Mouse (Mus musculus): ENCODE results near the gene Styx. TPM values are rescaled to one million over a fixed set of nuclear protein-coding genes. Genes with fewer than 3 reads are reported as not detected.
A peak's percentile ranks its signal among the peaks of the same experiment; 100 is the strongest.

Gene Styx
- total and polyA plus RNA-seq, 3 experiments = 3.8 to 33.4 (median 26.3) TPM

GRCm38 (mm10) chr14:45365196-45365587, 14.3 kb downstream of the Styx start:
- H3K4me1 ChIP-seq (ENCODE audit: control insufficient read depth, insufficient read depth, low read length) = no peaks in the 10 kb centered on the region
- no peak for TF ChIP-seq POLR2A (IDR thresholded peaks at IDR 0.05; ENCODE audit: insufficient read depth, low read depth, low read length)
- no peak for TF ChIP-seq EP300 (IDR thresholded peaks at IDR 0.05; ENCODE audit: insufficient read depth, low read depth, low read length)
- TF ChIP-seq CTCF (IDR thresholded peaks at IDR 0.05) = no peak
- no peak overlapping the region for H3K27ac ChIP-seq
- no peak for DNase-seq
- H3K36me3 ChIP-seq (ENCODE audit: control insufficient read depth, insufficient read depth, low read length) = no peaks in the 10 kb centered on the region; the same call in 1 of the 2 replicates
- no peaks in the 10 kb centered on the region for H3K27me3 ChIP-seq (ENCODE audit: control insufficient read depth, insufficient read depth, low read length)
- no peak overlapping the region for H3K4me3 ChIP-seq
- intact Hi-C loops (cut with DNase I) = no loop called here
- 92% methylated on average over 6 of the region's 6 CpGs for WGBS
- no peak overlapping the region for H3K9ac ChIP-seq (ENCODE audit: low read depth, low read length)
- no peaks in the 10 kb centered on the region for H3K79me2 ChIP-seq (replicated peaks; ENCODE audit: control insufficient read depth, insufficient read depth, low read length)

GRCm38 (mm10) chr14:45378771-45379170, 27.9 kb downstream of the Styx start:
- Histone ChIP-seq H3K4me3 (no peak overlapping the region), H3K4me1 (ENCODE audit: control insufficient read depth, insufficient read depth, low read length) (no peaks in the 10 kb centered on the region), H3K36me3 (ENCODE audit: control insufficient read depth, insufficient read depth, low read length) (no peaks in the 10 kb centered on the region; the same call in none of the 2 replicates), H3K27me3 (ENCODE audit: control insufficient read depth, insufficient read depth, low read length) (no peaks in the 10 kb centered on the region), H3K9ac (ENCODE audit: low read depth, low read length) (no peak overlapping the region), H3K27ac (no peak overlapping the region), H3K79me2 (replicated peaks; ENCODE audit: control insufficient read depth, insufficient read depth, low read length) (no peaks in the 10 kb centered on the region)
- intact Hi-C loops (cut with DNase I) = no loop called here
- no peak for DNase-seq
- WGBS = 87% methylated on average over 3 of the region's 3 CpGs
- TF ChIP-seq CTCF (IDR thresholded peaks at IDR 0.05) = no peak
- TF ChIP-seq EP300 (IDR thresholded peaks at IDR 0.05; ENCODE audit: insufficient read depth, low read depth, low read length) = no peak
- no peak for TF ChIP-seq POLR2A (IDR thresholded peaks at IDR 0.05; ENCODE audit: insufficient read depth, low read depth, low read length)

GRCm38 (mm10) chr14:45380756-45381155, 29.9 kb downstream of the Styx start:
- Histone ChIP-seq H3K4me1 (ENCODE audit: control insufficient read depth, insufficient read depth, low read length) (no peaks in the 10 kb centered on the region), H3K9ac (ENCODE audit: low read depth, low read length) (no peak overlapping the region), H3K4me3 (no peak overlapping the region), H3K27ac (no peak overlapping the region), H3K36me3 (ENCODE audit: control insufficient read depth, insufficient read depth, low read length) (no peaks in the 10 kb centered on the region; the same call in none of the 2 replicates), H3K27me3 (ENCODE audit: control insufficient read depth, insufficient read depth, low read length) (no peaks in the 10 kb centered on the region), H3K79me2 (replicated peaks; ENCODE audit: control insufficient read depth, insufficient read depth, low read length) (no peaks in the 10 kb centered on the region)
- WGBS = 61% methylated on average over 6 of the region's 6 CpGs
- intact Hi-C loops (cut with DNase I) = no loop called here
- DNase-seq = no peak
- no peak for TF ChIP-seq CTCF (IDR thresholded peaks at IDR 0.05)
- no peak for TF ChIP-seq POLR2A (IDR thresholded peaks at IDR 0.05; ENCODE audit: insufficient read depth, low read depth, low read length)
- TF ChIP-seq EP300 (IDR thresholded peaks at IDR 0.05; ENCODE audit: insufficient read depth, low read depth, low read length) = no peak

- Histone ChIP-seq H3K9ac (ENCODE audit: low read depth, low read length) (no peak overlapping the region), H3K27me3 (ENCODE audit: control insufficient read depth, insufficient read depth, low read length) (no peaks in the 10 kb centered on the region), H3K27ac (no peak overlapping the region), H3K36me3 (ENCODE audit: control insufficient read depth, insufficient read depth, low read length) (no peaks in the 10 kb centered on the region; the same call in none of the 2 replicates), H3K79me2 (replicated peaks; ENCODE audit: control insufficient read depth, insufficient read depth, low read length) (no peaks in the 10 kb centered on the region), H3K4me1 (ENCODE audit: control insufficient read depth, insufficient read depth, low read length) (no peaks in the 10 kb centered on the region), H3K4me3 (no peak overlapping the region)
- intact Hi-C loops (cut with DNase I) = no loop called here
- TF ChIP-seq POLR2A (IDR thresholded peaks at IDR 0.05; ENCODE audit: insufficient read depth, low read depth, low read length) = no peak
- TF ChIP-seq CTCF (IDR thresholded peaks at IDR 0.05) = peak; percentile 64
- TF ChIP-seq EP300 (IDR thresholded peaks at IDR 0.05; ENCODE audit: insufficient read depth, low read depth, low read length) = no peak
- DNase-seq = no peak
- 80% methylated on average over 4 of the region's 4 CpGs for WGBS
Measured at GRCm38 (mm10) chr14:45382912-45383311, 32.0 kb downstream of the Styx start.

- WGBS = 85% methylated on average over 2 of the region's 2 CpGs
- Histone ChIP-seq H3K79me2 (replicated peaks; ENCODE audit: control insufficient read depth, insufficient read depth, low read length) (no peaks in the 10 kb centered on the region), H3K9ac (ENCODE audit: low read depth, low read length) (no peak overlapping the region), H3K4me1 (ENCODE audit: control insufficient read depth, insufficient read depth, low read length) (peaks cover 2% of the 10 kb centered on the region; the same call in 1 of the 2 replicates), H3K4me3 (no peak overlapping the region), H3K27ac (no peak overlapping the region), H3K36me3 (ENCODE audit: control insufficient read depth, insufficient read depth, low read length) (no peaks in the 10 kb centered on the region; the same call in 1 of the 2 replicates), H3K27me3 (ENCODE audit: control insufficient read depth, insufficient read depth, low read length) (no peaks in the 10 kb centered on the region)
- intact Hi-C loops (cut with DNase I) = loop anchor here (5.0 kb wide), 1 partner anchor 58 kb away; the partner anchor contains the start of gene Psmc6
- TF ChIP-seq EP300 (IDR thresholded peaks at IDR 0.05; ENCODE audit: insufficient read depth, low read depth, low read length) (no peak), CTCF (IDR thresholded peaks at IDR 0.05) (no peak), POLR2A (IDR thresholded peaks at IDR 0.05; ENCODE audit: insufficient read depth, low read depth, low read length) (no peak)
- no peak for DNase-seq
Measured at GRCm38 (mm10) chr14:45385596-45385995, 34.7 kb downstream of the Styx start.

- H3K79me2 ChIP-seq (replicated peaks; ENCODE audit: control insufficient read depth, insufficient read depth, low read length) = no peaks in the 10 kb centered on the region
- TF ChIP-seq POLR2A (IDR thresholded peaks at IDR 0.05; ENCODE audit: insufficient read depth, low read depth, low read length) = no peak
- TF ChIP-seq EP300 (IDR thresholded peaks at IDR 0.05; ENCODE audit: insufficient read depth, low read depth, low read length) = no peak
- TF ChIP-seq CTCF (IDR thresholded peaks at IDR 0.05) = no peak
- intact Hi-C loops (cut with DNase I) = loop anchor here (5.0 kb wide), 1 partner anchor 60 kb away; the partner anchor contains the start of gene Psmc6
- WGBS = 29% methylated on average over 2 of the region's 2 CpGs
- no peaks in the 10 kb centered on the region for H3K27me3 ChIP-seq (ENCODE audit: control insufficient read depth, insufficient read depth, low read length)
- H3K36me3 ChIP-seq (ENCODE audit: control insufficient read depth, insufficient read depth, low read length) = no peaks in the 10 kb centered on the region; the same call in 1 of the 2 replicates
- no peak overlapping the region for H3K27ac ChIP-seq
- no peak overlapping the region for H3K9ac ChIP-seq (ENCODE audit: low read depth, low read length)
- peaks cover 2% of the 10 kb centered on the region; the same call in 1 of the 2 replicates for H3K4me1 ChIP-seq (ENCODE audit: control insufficient read depth, insufficient read depth, low read length)
- DNase-seq = no peak
- no peak overlapping the region; the same call in 1 of the 2 replicates for H3K4me3 ChIP-seq
Measured at GRCm38 (mm10) chr14:45387480-45387879, 36.6 kb downstream of the Styx start.
